Mouse (Mus musculus): ENCODE results near the gene Ly6g6f.
"Not testable (repeated sequence)": the region's sequence is repeated elsewhere in the genome, so short reads cannot be mapped to it uniquely, and the experiment has no call there.

Ly6g6f gene

DNA sequence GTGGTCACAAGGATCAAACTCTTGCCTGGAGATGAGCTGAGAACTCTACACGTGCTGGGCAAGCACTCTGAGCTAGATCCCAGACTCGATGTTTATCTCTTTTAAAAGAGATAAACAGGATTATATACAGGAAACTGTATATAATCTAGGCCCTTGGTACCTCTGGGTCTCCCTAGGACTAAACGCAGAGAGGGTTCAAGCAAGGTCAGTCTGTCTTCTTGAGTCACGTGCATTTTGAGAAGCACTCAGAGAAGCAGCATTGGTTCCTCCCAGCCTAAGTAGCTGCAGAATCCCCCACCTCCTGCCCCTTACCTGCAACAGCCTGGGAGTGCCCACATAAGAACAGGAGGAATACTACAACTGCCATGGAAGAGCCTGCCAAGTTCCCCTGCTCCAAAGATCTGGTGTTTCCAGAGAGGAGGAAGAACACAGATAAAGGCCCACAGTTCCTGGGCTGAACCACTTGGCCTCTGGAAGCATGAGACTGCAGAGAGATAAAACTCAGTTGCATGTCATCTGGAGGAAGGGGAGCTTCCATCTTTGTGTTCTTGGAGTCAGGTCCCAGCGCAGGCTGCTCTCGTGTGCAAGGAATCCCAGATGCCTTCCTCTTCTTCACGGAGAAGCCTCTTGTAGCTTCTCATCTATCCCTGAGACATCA is at the start of gene Ly6g6f:
Gene Ly6g6f, minus strand, starts transcription at position 403 of the 658 bp plus-strand sequence.
- no peak for DNase-seq

DNA sequence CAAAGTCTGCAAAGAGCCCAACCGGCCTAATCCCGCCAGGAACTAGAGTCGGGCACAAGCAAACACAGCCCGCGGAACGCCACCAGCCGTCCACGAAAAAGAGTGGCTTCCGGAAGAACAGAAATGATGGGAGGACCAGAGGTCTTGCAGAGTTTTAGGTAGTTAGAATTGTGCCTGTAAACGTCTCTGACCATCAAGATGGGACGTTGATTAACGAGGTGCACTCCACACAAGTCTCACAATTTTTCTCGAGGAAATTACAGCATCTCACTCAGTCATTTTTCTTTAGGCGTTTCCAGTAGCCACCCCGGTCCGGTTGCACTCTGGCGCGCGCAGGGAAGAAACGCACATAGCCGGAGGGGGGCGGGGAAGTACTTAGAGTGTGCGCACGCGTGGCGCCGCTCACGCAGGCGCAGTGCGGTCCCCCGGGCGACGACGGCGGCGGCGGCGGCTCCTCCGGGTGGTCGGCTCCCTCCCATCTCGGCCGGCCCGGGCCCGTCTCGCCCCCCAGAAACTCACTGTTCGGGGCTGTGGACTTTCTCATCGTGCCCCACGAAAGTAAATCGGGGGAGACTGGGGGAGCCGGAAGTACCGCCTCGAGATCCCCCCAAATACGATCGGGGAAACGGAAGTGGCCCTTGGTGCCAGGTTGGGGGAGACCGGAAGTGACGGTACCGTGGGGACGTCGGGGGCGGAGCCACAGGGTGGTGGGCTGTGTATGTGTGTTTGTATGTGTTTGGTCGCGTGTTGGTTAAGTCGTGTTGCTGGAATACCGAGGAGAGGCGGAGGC is 49.6 kb upstream of the Ly6g6f start, which contains the start of gene Bag6:
Gene Bag6, plus strand, starts transcription at position 378 of the 790 bp plus-strand sequence.
- DNase-seq = peak; percentile 93 to 94

DNA sequence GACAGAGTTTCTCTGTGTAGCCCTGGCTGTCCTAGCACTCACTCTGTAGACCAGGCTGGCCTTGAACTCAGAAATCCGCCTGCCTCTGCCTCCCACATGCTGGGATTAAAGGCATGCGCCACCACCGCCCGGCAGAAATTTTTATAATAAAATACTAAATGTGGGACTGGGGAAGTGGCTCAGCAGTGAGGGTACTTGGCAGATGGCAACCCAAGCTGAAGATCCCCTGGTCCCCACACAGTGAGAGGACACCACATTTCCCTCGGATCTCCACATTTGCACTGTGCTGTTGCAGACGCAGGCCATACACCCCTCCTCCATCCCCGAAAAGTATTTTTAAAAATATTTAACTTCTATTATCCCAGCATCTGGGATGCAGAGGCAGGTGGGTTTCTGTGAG is 48.1 kb upstream of the Ly6g6f start:
- no peak for DNase-seq

DNA sequence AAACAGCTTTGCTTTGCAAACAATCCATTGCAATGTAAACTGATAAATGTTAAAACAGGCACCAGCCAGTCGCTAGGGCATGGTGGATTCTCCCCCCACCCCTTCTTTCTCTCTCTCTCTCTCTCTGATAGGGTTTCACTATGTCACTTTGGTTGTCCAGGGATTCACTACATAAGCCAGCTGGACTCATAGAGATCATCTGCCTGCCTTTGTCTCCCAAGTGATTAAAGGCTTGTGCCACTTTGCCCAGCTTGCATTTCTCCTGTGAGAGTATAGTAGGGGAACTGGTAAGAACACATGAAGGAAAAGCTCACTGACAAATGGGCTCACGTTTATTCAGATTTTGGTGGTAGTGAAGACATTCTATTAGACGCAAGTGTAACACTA is 46.8 kb upstream of the Ly6g6f start:
- no peak for DNase-seq

DNA sequence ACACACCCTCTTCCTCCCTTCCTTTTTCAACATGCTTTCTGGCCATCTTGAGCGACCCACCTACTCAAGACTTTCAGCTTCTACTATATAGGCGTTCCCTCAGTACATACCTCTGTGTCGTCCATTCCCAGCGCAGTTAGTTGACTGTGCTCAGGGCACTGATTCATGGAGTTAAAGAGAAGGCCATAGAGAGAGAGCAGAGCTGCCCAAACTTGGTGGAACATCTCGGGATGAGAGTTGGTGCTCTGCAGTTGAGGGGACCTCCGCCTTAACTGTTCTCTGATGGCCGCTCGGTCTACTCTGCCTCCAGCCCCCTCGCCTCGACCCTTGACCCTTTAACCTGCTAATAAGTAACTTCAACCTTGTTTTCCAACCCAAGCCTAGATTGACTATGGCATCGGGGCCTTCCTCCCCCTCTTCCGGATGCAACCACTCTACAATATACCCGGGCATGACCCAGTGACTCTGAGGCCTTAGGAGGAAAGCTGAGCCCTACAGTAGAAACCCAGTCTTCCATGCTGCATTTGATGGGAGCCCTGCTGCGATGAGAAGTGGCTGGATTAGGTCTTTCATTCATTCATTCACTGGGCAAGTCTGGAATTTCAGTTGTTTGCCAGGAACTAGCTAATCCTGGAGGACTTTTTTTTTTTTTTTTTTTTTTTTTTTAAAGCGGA is 46.2 kb upstream of the Ly6g6f start, which contains the start of gene Apom:
Gene Apom, minus strand, starts transcription at position 551 of the 674 bp plus-strand sequence.
- DNase-seq = no peak

DNA sequence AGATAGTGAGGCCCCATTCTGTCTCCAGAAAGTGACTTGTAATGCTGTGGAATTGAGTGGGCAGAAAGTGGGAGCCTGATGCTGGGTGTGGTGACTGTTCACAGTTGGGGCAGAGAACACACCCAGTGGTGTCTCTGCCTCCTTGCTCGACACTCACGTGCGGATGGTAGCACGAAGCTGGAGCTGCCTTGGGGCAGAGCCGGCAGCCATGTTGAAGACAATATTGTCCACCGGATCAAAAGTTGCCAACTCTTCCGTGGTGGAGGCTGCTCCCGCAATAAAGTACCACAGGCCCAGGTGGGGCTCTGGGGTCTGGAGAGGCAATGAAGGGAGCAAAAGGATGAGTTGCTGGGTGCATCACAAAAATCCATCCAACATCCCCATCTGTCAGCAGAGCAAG is 45.6 kb upstream of the Ly6g6f start:
- DNase-seq = no peak

DNA sequence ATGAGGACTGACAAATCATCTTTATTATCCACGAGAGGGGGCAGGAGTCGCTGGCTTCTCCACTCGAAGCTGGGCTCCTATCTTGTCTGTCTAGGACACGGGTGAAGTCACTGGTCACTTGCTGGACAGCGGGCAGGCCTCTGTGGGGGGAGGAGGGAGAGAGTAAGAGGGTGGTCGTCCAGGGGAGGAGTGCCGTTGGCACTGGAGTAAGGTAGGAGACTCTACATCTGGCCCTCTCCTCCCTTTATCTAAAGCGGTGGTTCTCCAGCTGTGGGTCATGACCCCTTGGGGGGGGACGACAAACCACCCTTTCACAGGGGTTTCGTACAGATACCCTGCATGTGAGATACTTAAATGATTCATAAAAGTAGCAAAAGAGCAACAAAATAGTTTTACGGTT is 43.6 kb upstream of the Ly6g6f start:
- DNase-seq = no peak

DNA sequence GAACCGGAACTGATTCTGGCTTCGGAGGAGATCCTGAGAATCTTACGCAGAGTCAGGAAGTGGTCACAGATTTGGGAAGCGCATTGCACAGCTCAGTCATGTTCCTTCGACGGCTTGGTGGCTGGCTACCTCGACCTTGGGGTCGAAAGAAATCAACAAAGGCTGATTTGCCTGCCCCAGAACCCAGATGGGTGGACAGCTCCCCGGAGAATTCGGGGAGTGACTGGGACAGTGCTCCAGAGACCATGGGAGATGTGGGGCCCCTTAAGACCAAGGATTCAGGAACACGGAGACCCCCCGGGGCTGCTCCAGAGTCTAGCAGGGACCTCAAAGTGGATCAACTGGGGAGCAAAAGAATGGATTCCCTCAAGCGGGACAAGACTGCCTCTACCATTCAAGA is 41.6 kb upstream of the Ly6g6f start:
- no peak for DNase-seq

DNA sequence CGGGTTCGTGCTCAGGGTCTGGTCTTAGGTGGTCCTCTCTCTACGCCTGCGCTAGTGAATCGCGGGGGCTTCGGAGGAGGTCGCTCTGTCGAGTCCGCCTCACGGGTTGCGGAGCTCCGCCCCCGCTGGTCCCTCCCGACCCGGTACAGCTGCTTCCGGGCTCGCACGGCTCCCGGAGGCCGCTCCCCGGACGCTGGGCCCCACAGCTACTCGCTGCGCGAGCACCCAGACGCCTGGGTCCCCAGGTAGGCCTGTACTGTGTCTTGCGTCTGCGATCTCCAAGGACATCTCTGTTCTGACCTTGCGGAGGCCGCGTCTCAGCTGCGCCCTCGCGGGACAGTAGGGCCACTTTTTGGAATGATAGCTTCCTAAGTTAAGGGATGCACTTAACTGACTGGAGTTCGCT is 40.8 kb upstream of the Ly6g6f start, which contains the start of gene D17H6S53E:
Gene D17H6S53E, plus strand, starts transcription at position 168 of the 406 bp plus-strand sequence.
- DNase-seq = peak; percentile 84 to 89

DNA sequence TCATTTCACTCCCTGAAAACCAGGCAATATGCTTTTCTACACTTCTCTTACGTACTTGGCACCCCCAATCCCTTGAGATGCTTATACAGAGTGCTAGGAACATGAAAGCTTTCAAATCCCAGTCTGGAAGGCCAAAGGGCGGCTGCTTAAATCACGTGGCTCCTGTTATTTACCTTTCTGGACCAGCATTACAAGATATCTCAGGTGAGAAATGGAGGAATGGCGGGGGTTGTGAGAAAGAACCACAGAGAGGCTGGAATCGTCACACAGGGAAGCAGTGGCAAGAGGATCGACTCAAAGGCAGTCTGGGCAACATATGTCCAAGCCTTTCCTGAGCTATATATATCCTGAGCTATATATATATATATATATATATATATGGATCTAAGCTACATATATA is 40.2 kb upstream of the Ly6g6f start:
- DNase-seq = no peak

DNA sequence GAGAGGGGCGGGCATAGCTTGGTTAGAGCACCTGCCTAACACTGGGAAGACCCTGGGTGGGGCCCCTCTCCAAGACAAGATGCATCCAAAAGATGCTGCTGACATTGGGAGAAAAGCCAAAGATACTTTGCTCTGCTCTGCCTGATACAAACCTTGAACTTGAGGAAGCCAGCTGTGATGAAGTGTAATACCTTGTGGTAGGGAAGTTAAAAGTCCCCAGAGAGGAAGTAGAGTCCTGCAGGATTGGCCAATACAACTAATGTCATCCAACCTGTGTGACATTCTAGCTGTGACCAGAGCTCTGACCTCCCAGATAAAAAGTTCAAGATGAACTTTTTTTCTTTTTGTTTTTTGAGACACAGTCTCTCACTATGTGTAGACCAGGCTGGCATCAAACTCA is 39.7 kb upstream of the Ly6g6f start:
- DNase-seq = no peak

DNA sequence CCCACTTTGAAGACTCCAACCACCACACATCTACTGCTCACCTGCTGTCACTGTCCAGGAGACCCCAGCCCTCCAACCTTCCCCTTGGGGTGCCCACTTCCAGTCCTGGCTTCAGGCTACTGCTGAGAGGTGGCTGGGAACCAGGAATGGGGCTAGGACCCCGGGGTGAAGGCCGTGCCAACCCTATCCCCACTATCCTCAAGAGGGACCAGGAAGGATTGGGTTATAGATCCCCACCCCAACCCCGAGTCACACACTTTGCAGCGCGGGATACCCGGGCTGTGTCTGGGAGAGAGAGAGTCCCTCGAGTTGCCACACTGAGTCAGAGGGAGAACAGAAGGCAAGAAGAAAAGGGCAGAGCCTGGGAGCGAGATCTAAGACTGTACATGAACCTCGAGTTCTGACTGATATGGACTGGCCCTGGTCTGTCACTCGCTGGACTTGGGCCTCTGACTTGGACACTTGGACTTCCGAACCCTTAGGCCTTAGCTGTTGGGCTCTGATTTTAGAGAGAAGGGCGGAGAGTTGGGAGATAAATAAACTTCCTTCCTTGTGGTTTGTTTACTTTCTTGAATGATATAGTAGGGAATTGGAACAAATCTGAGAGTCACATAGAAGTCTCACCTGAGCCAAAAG is 39.0 kb upstream of the Ly6g6f start:
- not testable (repeated sequence) for DNase-seq

DNA sequence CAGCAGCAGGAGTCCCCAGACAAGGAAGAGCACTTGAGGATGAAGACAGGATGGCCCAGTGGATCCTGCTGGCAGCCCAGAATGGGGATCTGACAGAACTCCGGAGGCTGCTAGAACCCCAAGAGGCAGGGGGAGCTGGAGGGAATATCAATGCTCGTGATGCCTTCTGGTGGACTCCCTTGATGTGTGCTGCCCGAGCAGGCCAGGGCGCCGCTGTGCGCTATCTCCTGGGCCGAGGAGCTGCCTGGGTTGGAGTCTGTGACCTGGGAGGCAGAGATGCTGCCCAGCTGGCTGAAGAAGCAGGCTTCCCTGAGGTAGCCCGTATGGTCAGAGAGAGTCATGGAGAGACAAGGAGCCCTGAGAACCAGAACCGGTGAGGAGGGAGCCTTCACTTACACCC is 37.9 kb upstream of the Ly6g6f start:
- not testable (repeated sequence) for DNase-seq

DNA sequence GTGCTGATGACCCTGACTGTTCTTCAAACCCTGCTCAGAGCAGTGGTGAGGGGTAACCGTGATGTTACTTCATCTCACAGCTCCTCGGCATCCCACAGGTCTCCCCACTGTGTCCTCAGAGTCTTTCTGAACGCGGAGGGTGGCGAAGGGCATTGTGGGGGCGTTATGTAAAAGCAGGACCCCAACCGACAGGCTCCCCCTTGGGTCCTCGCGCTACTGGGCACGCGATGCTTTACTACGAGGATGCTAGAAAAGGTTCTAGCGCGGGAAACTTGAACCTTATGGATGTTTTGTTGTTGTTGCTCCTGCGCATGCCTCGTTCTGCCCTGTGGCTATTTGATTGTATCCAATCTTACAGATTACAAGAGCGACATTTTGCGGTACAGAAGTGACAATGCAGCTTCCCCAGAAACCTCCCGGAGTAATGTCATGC is 36.5 kb upstream of the Ly6g6f start, which contains the start of gene Csnk2b:
Gene Csnk2b, minus strand, starts transcription at position 183 of the 433 bp plus-strand sequence.
- DNase-seq = peak; percentile 28 to 55

DNA sequence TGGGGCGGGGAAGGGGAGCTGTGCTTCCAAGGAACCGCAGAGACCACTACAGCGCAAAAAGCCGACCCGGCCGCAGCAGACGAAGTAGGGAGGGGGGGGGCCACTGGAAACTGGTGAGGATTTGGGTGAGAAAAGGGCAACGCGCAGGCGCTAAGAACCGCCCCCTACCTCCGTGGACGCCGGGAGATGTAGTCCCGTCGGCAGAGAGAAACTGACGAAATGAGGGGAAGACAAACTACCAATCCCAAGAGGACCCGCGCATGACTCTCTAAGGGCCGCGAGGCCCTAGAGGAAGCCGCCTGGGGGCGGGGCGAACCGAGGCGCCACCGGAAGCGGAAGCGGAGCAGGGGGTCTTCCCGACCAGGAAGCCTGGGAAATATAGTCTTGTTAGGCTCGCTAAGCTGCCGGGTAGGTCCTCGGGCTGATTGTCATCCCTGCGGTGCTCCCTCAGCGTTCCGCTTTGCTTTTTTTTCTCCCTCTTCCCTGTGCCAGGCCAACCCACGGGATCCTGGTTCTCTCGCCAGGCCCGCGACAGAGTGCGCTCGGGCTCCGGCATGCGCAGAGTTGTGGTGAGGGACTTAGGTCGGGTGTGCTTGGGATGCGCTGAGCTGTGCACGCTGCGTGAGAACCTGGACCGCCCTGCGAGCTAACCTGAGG is 35.9 kb upstream of the Ly6g6f start, which contains the start of gene Gpank1:
Gene Gpank1, plus strand, starts transcription at position 313 of the 657 bp plus-strand sequence.
- DNase-seq = peak; percentile 97 to 99

DNA sequence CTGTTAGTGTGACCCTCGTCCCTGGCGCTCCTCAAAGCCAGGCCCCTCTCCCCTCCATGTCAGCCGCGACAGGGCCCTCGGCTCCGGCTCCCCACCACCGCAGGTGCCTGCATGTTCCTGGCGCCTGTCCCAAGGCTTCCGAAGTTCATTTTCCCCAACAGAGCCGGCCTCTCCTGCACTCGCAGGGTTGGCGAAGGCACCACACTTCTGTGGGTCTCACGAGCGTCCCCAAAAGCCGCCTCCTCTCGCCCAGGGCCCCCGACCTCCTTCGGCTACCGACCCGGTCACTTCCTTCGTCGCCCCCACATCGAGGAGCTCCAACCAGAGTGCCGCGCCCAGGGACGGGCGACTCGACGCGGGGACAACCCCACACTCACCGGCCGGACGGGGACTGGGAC is 35.3 kb upstream of the Ly6g6f start:
- DNase-seq = no peak

DNA sequence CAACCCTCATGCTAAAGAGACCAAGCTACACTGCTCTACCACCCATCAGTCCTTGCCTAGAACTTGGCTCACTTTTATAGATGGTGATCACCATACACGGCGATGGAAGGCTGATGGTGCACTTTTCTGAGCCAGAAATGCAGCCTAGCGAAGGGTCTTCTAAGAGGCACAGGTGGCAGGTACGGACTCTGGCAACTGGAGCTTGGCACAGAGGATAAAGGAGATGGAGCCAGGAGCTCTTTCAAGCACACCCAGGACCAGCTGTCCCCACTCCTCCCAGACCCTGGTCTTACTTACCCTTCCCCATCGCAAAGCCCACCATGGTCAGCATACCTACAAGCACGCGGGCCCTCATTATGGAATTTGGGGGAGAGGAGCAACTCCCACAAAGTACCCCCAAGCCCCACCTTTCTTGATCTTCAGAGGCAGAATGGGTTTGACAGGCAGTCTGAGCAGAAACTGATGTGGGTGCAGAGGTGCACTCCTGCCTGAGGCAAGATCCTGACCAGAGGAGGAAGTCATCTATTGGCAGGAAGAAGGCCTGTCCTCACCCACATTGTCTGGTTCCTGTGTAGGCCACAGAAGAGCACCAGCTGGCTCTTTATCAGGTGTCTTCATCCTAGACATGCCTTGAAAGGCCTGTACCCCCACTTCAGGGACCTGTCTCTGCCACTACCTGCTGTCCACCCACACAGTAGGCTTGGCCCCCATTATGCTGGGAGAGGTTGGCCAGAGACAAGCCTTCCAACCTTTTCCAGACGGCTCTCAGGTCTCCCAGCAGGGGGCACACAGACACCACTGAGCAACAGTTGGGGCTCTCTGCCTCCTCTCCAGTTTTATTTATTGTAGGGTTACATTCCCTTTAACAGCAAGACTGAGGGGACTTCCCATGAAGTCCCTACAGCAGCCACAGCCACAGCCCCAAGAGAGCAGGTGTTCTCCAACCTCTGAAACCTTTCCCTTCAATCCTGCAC is 29.9 kb upstream of the Ly6g6f start, which contains the start of gene Ly6g5b:
Gene Ly6g5b, minus strand, starts transcription at position 383 of the 974 bp plus-strand sequence.
- DNase-seq = peak; percentile 60 to 64

DNA sequence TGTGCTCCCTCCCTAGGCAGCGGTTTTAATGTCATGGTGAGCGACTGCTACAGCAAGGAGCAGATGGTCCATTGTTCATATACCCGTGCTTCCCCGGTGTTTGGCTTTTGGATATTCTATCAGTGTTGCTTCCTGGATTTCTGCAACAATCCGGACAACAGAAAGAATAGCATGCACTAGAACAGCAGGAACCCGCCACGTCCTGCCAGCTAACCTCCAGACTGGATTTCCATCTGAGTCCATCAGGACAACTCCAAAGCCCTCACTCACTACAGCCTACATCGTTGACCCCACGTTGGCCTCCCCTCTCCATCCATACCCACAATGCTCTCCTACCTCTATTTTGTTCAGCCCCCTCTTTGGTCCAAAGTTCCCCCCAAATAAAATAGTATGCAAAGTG is 26.4 kb upstream of the Ly6g6f start:
- no peak for DNase-seq

DNA sequence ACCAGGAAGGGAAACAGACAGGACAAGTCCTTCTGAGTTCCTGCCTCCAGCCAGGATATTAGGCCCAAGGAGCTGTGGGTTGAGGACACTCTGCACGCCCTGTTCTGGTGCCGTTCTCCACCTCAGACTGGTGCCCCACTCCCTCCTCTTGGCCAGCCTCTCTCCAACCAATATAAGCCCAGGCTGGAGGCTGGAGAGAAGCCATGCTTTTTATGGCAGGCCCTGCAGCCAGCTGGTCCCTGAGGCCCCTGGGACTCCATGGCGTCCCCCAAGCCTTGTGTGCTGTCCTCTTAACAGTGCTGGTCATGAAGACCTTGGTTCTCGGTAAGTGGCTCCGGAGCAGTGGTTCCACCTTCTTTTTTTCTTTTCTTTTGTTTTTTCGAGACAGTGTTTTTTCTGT is 22.7 kb upstream of the Ly6g6f start, which contains the start of gene Ly6g5c:
Gene Ly6g5c, plus strand, starts transcription at position 183 of the 400 bp plus-strand sequence.
- DNase-seq = no peak

DNA sequence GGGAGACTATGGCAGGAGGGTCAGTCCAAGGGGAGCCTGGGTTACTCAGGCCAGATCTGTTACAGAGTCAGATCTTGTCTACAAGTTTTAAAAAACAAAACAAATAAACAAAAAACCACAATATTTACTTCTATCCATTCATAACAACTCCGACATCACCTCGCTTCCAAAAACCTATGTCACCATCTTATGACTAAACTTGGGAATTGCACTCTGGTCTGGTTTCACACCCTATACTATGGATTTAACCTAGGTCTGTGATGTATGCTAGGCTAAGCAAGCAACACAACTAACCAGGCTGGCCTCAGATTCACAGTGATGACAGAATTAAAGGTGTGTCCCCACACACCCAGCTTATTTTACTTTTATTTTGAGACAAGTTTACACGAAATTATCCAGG is 21.1 kb upstream of the Ly6g6f start:
- DNase-seq = no peak

Measured in thymus, postnatal 36 days (tissue).